In the genomic region with DNA sequence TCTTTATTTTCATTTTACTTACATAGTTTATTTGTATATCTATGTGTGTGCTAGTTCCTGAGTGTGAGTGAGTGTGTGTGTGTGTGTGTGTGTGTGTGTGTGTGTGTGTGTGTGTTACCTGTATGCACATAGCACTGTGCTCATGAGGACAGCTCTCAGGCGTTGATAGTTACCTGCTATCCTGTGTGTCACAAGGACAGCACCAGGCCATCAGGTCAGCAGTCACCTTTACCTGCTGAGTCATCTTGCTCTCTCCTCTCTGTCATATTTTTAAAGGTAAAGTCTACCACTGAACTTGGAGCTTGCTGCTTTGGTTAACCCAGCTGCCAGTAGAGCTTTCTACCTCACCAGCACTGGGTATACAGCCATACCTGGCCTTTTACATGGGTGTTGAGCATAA, we compare ENCODE assay signal across 32 mouse cellular contexts. TPM values are rescaled to one million over a fixed set of nuclear protein-coding genes. Genes with fewer than 3 reads are reported as not detected.
"Had no signal": no experiment of that assay in that cellular context is flagged by ENCODE, and none has a peak within 500 bp of the region (broad histone marks: within the 10 kb centered on the region; RNA-seq: fewer than 3 reads in every experiment).

No protein-coding gene starts in this region.

- H3K36me3 ChIP-seq: forebrain, embryonic 15.5 days; heart, embryonic 10.5 days; heart, embryonic 13.5 days; heart, embryonic 15.5 days; hindbrain, embryonic 13.5 days; hindbrain, embryonic 15.5 days; kidney, embryonic 15.5 days; limb, embryonic 10.5 days; limb, embryonic 12.5 days; liver, embryonic 13.5 days had no signal

- H3K27ac ChIP-seq: forebrain, embryonic 15.5 days; heart, embryonic 10.5 days; hindbrain, embryonic 13.5 days; hindbrain, embryonic 15.5 days; hindbrain, postnatal 0 days; kidney, embryonic 15.5 days; kidney, postnatal 0 days; layer of hippocampus, adult 2 months; left cerebral cortex, adult 2 months; limb, embryonic 10.5 days; limb, embryonic 12.5 days; liver, embryonic 13.5 days had no signal

- H3K4me3 ChIP-seq: forebrain, embryonic 15.5 days; heart, embryonic 10.5 days; heart, embryonic 13.5 days; heart, embryonic 15.5 days; hindbrain, embryonic 13.5 days; hindbrain, embryonic 15.5 days; kidney, embryonic 15.5 days; layer of hippocampus, adult 2 months; left cerebral cortex, adult 2 months; limb, embryonic 10.5 days; limb, embryonic 12.5 days; liver, embryonic 13.5 days had no signal

- H3K9ac ChIP-seq: forebrain, embryonic 15.5 days; forebrain, postnatal 0 days; heart, embryonic 13.5 days; heart, embryonic 15.5 days; hindbrain, embryonic 13.5 days; hindbrain, embryonic 15.5 days; kidney, embryonic 15.5 days; limb, embryonic 12.5 days; liver, embryonic 13.5 days had no signal

- ATAC-seq: forebrain, embryonic 15.5 days; forebrain, postnatal 0 days; hindbrain, postnatal 0 days; intestine, embryonic 16.5 days had no signal

- H3K9me3 ChIP-seq: forebrain, embryonic 15.5 days; heart, embryonic 10.5 days; heart, embryonic 13.5 days; heart, embryonic 15.5 days; hindbrain, embryonic 13.5 days; hindbrain, embryonic 15.5 days; kidney, embryonic 15.5 days; limb, embryonic 10.5 days; limb, embryonic 12.5 days; liver, embryonic 13.5 days had no signal

- H3K27me3 ChIP-seq: forebrain, embryonic 15.5 days; heart, embryonic 13.5 days; heart, embryonic 15.5 days; hindbrain, embryonic 15.5 days; kidney, embryonic 15.5 days; limb, embryonic 12.5 days had no signal

- H3K4me2 ChIP-seq: forebrain, embryonic 15.5 days; heart, embryonic 13.5 days; heart, embryonic 15.5 days; hindbrain, embryonic 13.5 days; hindbrain, embryonic 15.5 days; kidney, embryonic 15.5 days; limb, embryonic 12.5 days; liver, embryonic 13.5 days had no signal

- DNase-seq: forebrain, postnatal 0 days; gastrocnemius, postnatal 14 days; gastrocnemius, postnatal 36 days; kidney, adult 11 months; kidney, adult 2 months; kidney, adult 9 months; kidney, postnatal 14 days; kidney, postnatal 4 days; liver, embryonic 13.5 days had no signal

- H3K4me1 ChIP-seq: liver, embryonic 13.5 days had no signal

RNA-seq across cellular contexts. Expression of a gene that starts 17.1 kb away (rescaled TPM):
- total RNA-seq: hematopoietic stem cell, adult 5-6 weeks had no signal

RNA-seq across cellular contexts. Expression of a gene that starts 52.0 kb away (rescaled TPM):
- total RNA-seq: forebrain, postnatal 0 days; gastrocnemius, adult 8-10 months; gastrocnemius, postnatal 14 days; gastrocnemius, postnatal 36 days; heart, postnatal 10 days; hematopoietic stem cell, adult 5-6 weeks; layer of hippocampus, adult 2 months; layer of hippocampus, postnatal 10 days; layer of hippocampus, postnatal 25 days; left cerebral cortex, adult 2 months; left cerebral cortex, postnatal 14 days; left cerebral cortex, postnatal 36 days had no signal
- polyA plus RNA-seq: hindbrain, embryonic 11.5 days; kidney, adult 2 months; kidney, embryonic 15.5 days; kidney, postnatal 0 days; limb, embryonic 10.5 days; limb, embryonic 12.5 days; limb, embryonic 14.5 days; liver, embryonic 13.5 days had no signal
